Mouse (Mus musculus): ENCODE measurements at regions not wholly inside any gene's neighbourhood (a gene's known extent, or its start where the extent isn't known, plus 50 kb on each side); places are given as distances from the start of the nearest gene placed in this dataset.

- Histone ChIP-seq H3K9me3 (replicated peaks; ENCODE audit: control insufficient read depth, low read length) (no peaks in the 10 kb centered on the region), H3K4me2 (ENCODE audit: low read depth, low read length) (no peak overlapping the region), H3K9ac (ENCODE audit: low read length) (no peak overlapping the region), H3K27ac (ENCODE audit: low read length) (no peak overlapping the region), H3K36me3 (ENCODE audit: control insufficient read depth, insufficient read depth) (no peaks in the 10 kb centered on the region), H3K27me3 (ENCODE audit: control insufficient read depth, insufficient read depth, low read length) (no peaks in the 10 kb centered on the region), H3K4me3 (ENCODE audit: low read length) (no peak overlapping the region), H3K4me1 (ENCODE audit: control insufficient read depth, insufficient read depth, low read length) (no peaks in the 10 kb centered on the region)
- ATAC-seq (replicated peaks; ENCODE audit: extremely low read depth, insufficient read depth, low FRiP score), result no peak
- WGBS, result 59% methylated on average over 2 of the region's 2 CpGs
Measured at GRCm38 (mm10) chr11:19493089-19493756, 431.0 kb upstream of the Spred2 start.

GRCm38 (mm10) chr11:19521721-19522120, 402.5 kb upstream of the Spred2 start:
- 78% methylated on average over 3 of the region's 3 CpGs for WGBS

DNA sequence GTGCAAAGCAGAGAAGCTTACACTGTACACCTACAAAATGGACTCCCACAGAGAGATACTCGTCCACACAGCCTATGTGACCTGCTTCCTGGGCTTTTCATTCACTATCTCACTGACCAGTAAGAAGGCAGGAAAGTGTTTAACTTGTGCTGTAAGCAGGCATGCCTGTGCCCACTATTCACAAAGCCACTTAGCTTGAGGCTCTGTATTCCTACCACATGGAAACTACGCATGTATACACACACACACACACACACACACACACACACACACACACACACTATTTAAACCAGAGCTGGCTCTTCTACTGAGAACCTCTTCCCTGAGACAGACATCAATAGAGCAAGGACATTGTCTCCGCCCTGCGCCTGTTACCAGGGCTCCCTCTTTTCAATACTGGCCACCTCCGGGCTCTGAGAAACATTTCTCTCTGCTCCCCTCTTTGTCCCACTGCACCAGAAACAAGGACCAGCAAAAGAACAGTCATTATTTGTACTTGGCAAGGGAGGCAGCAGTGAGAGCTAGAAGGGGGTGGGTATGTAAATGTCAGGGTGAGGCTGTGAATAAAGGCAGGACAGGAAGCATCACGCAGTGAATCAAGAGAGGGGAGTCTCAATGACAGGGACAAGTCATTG, 400.2 kb upstream of the Spred2 start:
- Histone ChIP-seq H3K9me3 (replicated peaks; ENCODE audit: control insufficient read depth, low read length) (no peaks in the 10 kb centered on the region), H3K27me3 (ENCODE audit: control insufficient read depth, insufficient read depth, low read length) (no peaks in the 10 kb centered on the region; the same call in 1 of the 2 replicates), H3K36me3 (ENCODE audit: control insufficient read depth, insufficient read depth) (no peaks in the 10 kb centered on the region), H3K27ac (ENCODE audit: low read length) (no peak overlapping the region), H3K4me1 (ENCODE audit: control insufficient read depth, insufficient read depth, low read length) (no peaks in the 10 kb centered on the region), H3K9ac (ENCODE audit: low read length) (no peak overlapping the region), H3K4me3 (ENCODE audit: low read length) (no peak overlapping the region), H3K4me2 (ENCODE audit: low read depth, low read length) (no peak overlapping the region)
- no peak for ATAC-seq (replicated peaks; ENCODE audit: extremely low read depth, insufficient read depth, low FRiP score)
- WGBS, result 68% methylated on average over 6 of the region's 6 CpGs

More at GRCm38 (mm10) chr11:19521721-19522120, 402.5 kb upstream of the Spred2 start:
- Histone ChIP-seq H3K36me3 (ENCODE audit: control insufficient read depth, insufficient read depth) (no peaks in the 10 kb centered on the region), H3K4me1 (ENCODE audit: control insufficient read depth, insufficient read depth, low read length) (no peaks in the 10 kb centered on the region), H3K9me3 (replicated peaks; ENCODE audit: control insufficient read depth, low read length) (no peaks in the 10 kb centered on the region), H3K4me3 (ENCODE audit: low read length) (no peak overlapping the region), H3K27ac (ENCODE audit: low read length) (no peak overlapping the region), H3K4me2 (ENCODE audit: low read depth, low read length) (no peak overlapping the region), H3K9ac (ENCODE audit: low read length) (no peak overlapping the region), H3K27me3 (ENCODE audit: control insufficient read depth, insufficient read depth, low read length) (no peaks in the 10 kb centered on the region; the same call in 1 of the 2 replicates)
- no peak for ATAC-seq (replicated peaks; ENCODE audit: extremely low read depth, insufficient read depth, low FRiP score)

DNA sequence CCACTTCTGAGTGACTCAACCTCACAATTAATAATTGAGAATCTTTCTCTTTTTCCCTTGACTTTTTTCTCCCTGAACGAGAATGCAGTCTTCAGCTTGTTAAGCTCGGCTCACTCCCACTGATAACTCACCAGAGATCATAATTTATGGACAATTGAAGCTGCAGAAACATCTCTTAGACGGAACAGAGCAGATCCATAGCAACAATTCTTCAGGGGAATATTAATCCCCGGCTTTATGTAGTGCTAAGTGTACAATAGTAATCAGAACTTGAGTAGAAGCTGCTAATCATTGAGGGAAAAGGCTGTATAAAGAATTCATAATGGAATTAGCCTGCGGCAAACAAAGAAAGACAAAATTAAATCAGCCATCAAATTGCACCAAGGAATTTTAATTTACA, 395.0 kb upstream of the Spred2 start:
- no peak overlapping the region for H3K27ac ChIP-seq (ENCODE audit: low read length)
- no peaks in the 10 kb centered on the region for H3K36me3 ChIP-seq (ENCODE audit: control insufficient read depth, insufficient read depth)
- no peaks in the 10 kb centered on the region for H3K9me3 ChIP-seq (replicated peaks; ENCODE audit: control insufficient read depth, low read length)
- H3K9ac ChIP-seq (ENCODE audit: low read length), result no peak overlapping the region
- no peak for ATAC-seq (replicated peaks; ENCODE audit: extremely low read depth, insufficient read depth, low FRiP score)
- H3K4me1 ChIP-seq (ENCODE audit: control insufficient read depth, insufficient read depth, low read length), result no peaks in the 10 kb centered on the region
- H3K4me3 ChIP-seq (ENCODE audit: low read length), result no peak overlapping the region
- H3K27me3 ChIP-seq (ENCODE audit: control insufficient read depth, insufficient read depth, low read length), result no peaks in the 10 kb centered on the region
- H3K4me2 ChIP-seq (ENCODE audit: low read depth, low read length), result no peak overlapping the region
- 68% methylated on average over 5 of the region's 5 CpGs for WGBS

- Histone ChIP-seq H3K36me3 (ENCODE audit: control insufficient read depth, insufficient read depth) (no peaks in the 10 kb centered on the region), H3K4me3 (ENCODE audit: low read length) (no peak overlapping the region), H3K9ac (ENCODE audit: low read length) (no peak overlapping the region), H3K9me3 (replicated peaks; ENCODE audit: control insufficient read depth, low read length) (no peaks in the 10 kb centered on the region), H3K4me1 (ENCODE audit: control insufficient read depth, insufficient read depth, low read length) (no peaks in the 10 kb centered on the region), H3K27me3 (ENCODE audit: control insufficient read depth, insufficient read depth, low read length) (no peaks in the 10 kb centered on the region), H3K27ac (ENCODE audit: low read length) (no peak overlapping the region), H3K4me2 (ENCODE audit: low read depth, low read length) (no peak overlapping the region)
- ATAC-seq (replicated peaks; ENCODE audit: extremely low read depth, insufficient read depth, low FRiP score), result no peak
- WGBS, result 83% methylated on average over 3 of the region's 3 CpGs
Measured at GRCm38 (mm10) chr11:19530652-19531051, 393.5 kb upstream of the Spred2 start.

DNA sequence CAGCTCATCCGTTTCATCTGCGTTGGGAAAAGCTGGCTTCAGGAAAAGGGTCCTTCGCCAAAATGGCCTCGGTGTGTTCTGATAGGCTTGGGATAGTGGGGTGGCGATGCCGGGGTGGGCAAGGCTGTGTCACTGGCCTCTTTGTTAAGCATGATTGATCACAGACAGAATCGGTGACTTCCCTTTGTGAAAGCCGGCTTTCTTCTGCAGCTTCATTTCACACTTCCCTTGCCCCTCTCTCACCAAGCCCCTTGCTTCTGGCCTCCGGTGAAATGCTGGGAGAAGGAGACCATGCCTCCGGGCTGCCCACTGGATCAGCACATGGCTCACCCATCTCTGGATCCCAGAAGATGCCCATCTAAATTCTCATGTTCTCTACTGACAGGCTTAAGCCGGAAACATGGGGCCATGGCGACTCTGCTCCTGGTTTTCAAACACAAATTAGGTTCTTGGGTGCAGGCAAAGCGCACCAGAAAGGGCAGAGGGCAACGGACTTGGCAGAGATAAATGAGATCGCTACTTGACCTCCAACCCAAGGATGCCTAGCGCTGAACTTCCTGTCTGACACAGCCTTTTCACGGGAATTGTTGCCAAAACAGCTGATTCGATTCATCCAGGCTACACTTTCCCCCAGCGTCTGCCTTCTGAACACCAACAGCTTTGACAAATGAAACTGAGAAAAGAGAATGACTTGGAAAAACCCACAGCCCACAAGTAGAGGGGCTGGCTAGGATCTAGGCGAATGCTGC, 392.7 kb upstream of the Spred2 start:
- Histone ChIP-seq H3K4me3 (ENCODE audit: low read length) (no peak overlapping the region), H3K4me1 (ENCODE audit: control insufficient read depth, insufficient read depth, low read length) (no peaks in the 10 kb centered on the region), H3K27ac (ENCODE audit: low read length) (no peak overlapping the region), H3K9me3 (replicated peaks; ENCODE audit: control insufficient read depth, low read length) (no peaks in the 10 kb centered on the region), H3K27me3 (ENCODE audit: control insufficient read depth, insufficient read depth, low read length) (no peaks in the 10 kb centered on the region), H3K9ac (ENCODE audit: low read length) (no peak overlapping the region), H3K36me3 (ENCODE audit: control insufficient read depth, insufficient read depth) (no peaks in the 10 kb centered on the region), H3K4me2 (ENCODE audit: low read depth, low read length) (0 out of 2 replicates have a peak overlapping the region, but pooled peaks have one; percentile 2)
- ATAC-seq (replicated peaks; ENCODE audit: extremely low read depth, insufficient read depth, low FRiP score), result no peak
- 41% methylated on average over 20 of the region's 20 CpGs for WGBS

GRCm38 (mm10) chr11:19532867-19533266, 391.3 kb upstream of the Spred2 start:
- Histone ChIP-seq H3K9me3 (replicated peaks; ENCODE audit: control insufficient read depth, low read length) (no peaks in the 10 kb centered on the region), H3K27me3 (ENCODE audit: control insufficient read depth, insufficient read depth, low read length) (no peaks in the 10 kb centered on the region), H3K4me1 (ENCODE audit: control insufficient read depth, insufficient read depth, low read length) (no peaks in the 10 kb centered on the region), H3K27ac (ENCODE audit: low read length) (no peak overlapping the region), H3K4me3 (ENCODE audit: low read length) (no peak overlapping the region), H3K9ac (ENCODE audit: low read length) (no peak overlapping the region), H3K4me2 (ENCODE audit: low read depth, low read length) (no peak overlapping the region), H3K36me3 (ENCODE audit: control insufficient read depth, insufficient read depth) (no peaks in the 10 kb centered on the region)
- ATAC-seq (replicated peaks; ENCODE audit: extremely low read depth, insufficient read depth, low FRiP score), result no peak
- 75% methylated on average over 7 of the region's 7 CpGs for WGBS

- 78% methylated on average over 1 of the region's 1 CpGs for WGBS
- Histone ChIP-seq H3K4me1 (ENCODE audit: control insufficient read depth, insufficient read depth, low read length) (no peaks in the 10 kb centered on the region), H3K27me3 (ENCODE audit: control insufficient read depth, insufficient read depth, low read length) (no peaks in the 10 kb centered on the region), H3K27ac (ENCODE audit: low read length) (no peak overlapping the region), H3K4me3 (ENCODE audit: low read length) (no peak overlapping the region), H3K36me3 (ENCODE audit: control insufficient read depth, insufficient read depth) (no peaks in the 10 kb centered on the region), H3K9me3 (replicated peaks; ENCODE audit: control insufficient read depth, low read length) (no peaks in the 10 kb centered on the region), H3K9ac (ENCODE audit: low read length) (no peak overlapping the region), H3K4me2 (ENCODE audit: low read depth, low read length) (no peak overlapping the region)
- ATAC-seq (replicated peaks; ENCODE audit: extremely low read depth, insufficient read depth, low FRiP score), result no peak
Measured at GRCm38 (mm10) chr11:19533701-19534100, 390.5 kb upstream of the Spred2 start.

GRCm38 (mm10) chr11:19535215-19535614, 389.0 kb upstream of the Spred2 start:
- Histone ChIP-seq H3K27me3 (ENCODE audit: control insufficient read depth, insufficient read depth, low read length) (no peaks in the 10 kb centered on the region), H3K4me1 (ENCODE audit: control insufficient read depth, insufficient read depth, low read length) (no peaks in the 10 kb centered on the region), H3K36me3 (ENCODE audit: control insufficient read depth, insufficient read depth) (no peaks in the 10 kb centered on the region), H3K9ac (ENCODE audit: low read length) (no peak overlapping the region), H3K27ac (ENCODE audit: low read length) (no peak overlapping the region), H3K4me3 (ENCODE audit: low read length) (no peak overlapping the region), H3K9me3 (replicated peaks; ENCODE audit: control insufficient read depth, low read length) (no peaks in the 10 kb centered on the region), H3K4me2 (ENCODE audit: low read depth, low read length) (no peak overlapping the region)
- no peak for ATAC-seq (replicated peaks; ENCODE audit: extremely low read depth, insufficient read depth, low FRiP score)
- 80% methylated on average over 1 of the region's 1 CpGs for WGBS
